Mouse (Mus musculus) liver, embryonic 12.5 days (tissue): ENCODE data around the gene Doxl2. TPM values are rescaled to one million over a fixed set of nuclear protein-coding genes. Genes with fewer than 3 reads are reported as not detected.

Experiments
- ATAC-seq: fragments of 200-750 bp; cut with Nextera tagmentation; 2 replicates; pipeline ENCODE4 v1.8.0; 2017; ENCODE audit warnings: moderate number of reproducible peaks, mild to moderate bottlenecking, moderate library complexity
- H3K27ac ChIP-seq: fragments of 300-500 bp; sonication (generic); 2 replicates; pipeline ENCODE4 v1.5.1; 2016; ENCODE audit warnings: mild to moderate bottlenecking
- H3K27me3 ChIP-seq: fragments of 300-500 bp; sonication (generic); replicated peaks from 2 replicates; pipeline ENCODE4 v1.6.1; 2016; ENCODE audit warnings: mild to moderate bottlenecking, moderate library complexity
- H3K36me3 ChIP-seq: fragments of 300-500 bp; sonication (generic); 2 replicates; pipeline ENCODE4 v1.6.1; 2016; ENCODE audit warnings: mild to moderate bottlenecking, moderate library complexity
- H3K4me1 ChIP-seq: fragments of 300-500 bp; sonication (generic); 2 replicates; pipeline ENCODE4 v1.6.1; 2016
- H3K4me2 ChIP-seq: fragments of 300-500 bp; sonication (generic); 2 replicates; pipeline ENCODE4 v1.6.1; 2016; ENCODE audit warnings: mild to moderate bottlenecking, moderate library complexity
- H3K4me3 ChIP-seq: fragments of 300-500 bp; sonication (generic); 2 replicates; pipeline ENCODE4 v1.5.1; 2016; ENCODE audit warnings: mild to moderate bottlenecking, moderate library complexity
- H3K9ac ChIP-seq: fragments of 300-500 bp; sonication (generic); 2 replicates; pipeline ENCODE4 v1.6.1; 2016; ENCODE audit warnings: mild to moderate bottlenecking, moderate library complexity
- H3K9me3 ChIP-seq: fragments of 300-500 bp; sonication (generic); replicated peaks from 2 replicates; pipeline ENCODE4 v1.6.1; 2016; ENCODE audit warnings: mild to moderate bottlenecking, moderate library complexity
- WGBS: fragments of 180-500 bp; shearing (Covaris S2); methylation state at CpG from one replicate; pipeline ENCODE4 v1.1.7; 2016; ENCODE audit not compliant: insufficient replicate concordance; 5-methylcytosine and 5-hydroxymethylcytosine counted together
- polyA plus RNA-seq: library from polyadenylated mRNA; unstranded; fragments of >200 nt; fragmentation: Nextera tagmentation; extraction: Ambion mirVana; gene quantifications from 2 replicates; pipeline ENCODE4 v1.2.1, GENCODE M21; 2016

The Doxl2 gene
- polyA plus RNA-seq, 1 experiment from 2014 or later = not detected

GRCm38 (mm10) chr6:49011191-49011590, 36.4 kb downstream of the Doxl2 start:
- no peak overlapping the region for H3K9ac ChIP-seq
- ATAC-seq = no peak
- H3K27me3 ChIP-seq = no peaks in the 10 kb centered on the region
- H3K9me3 ChIP-seq = no peaks in the 10 kb centered on the region
- no peak overlapping the region for H3K4me3 ChIP-seq
- WGBS = 47% methylated on average over 5 of the region's 5 CpGs
- no peaks in the 10 kb centered on the region for H3K36me3 ChIP-seq
- H3K27ac ChIP-seq = no peak overlapping the region
- H3K4me1 ChIP-seq = peaks cover 8% of the 10 kb centered on the region; the same call in 1 of the 2 replicates
- no peak overlapping the region for H3K4me2 ChIP-seq

GRCm38 (mm10) chr6:49013023-49013422, 38.3 kb downstream of the Doxl2 start:
- no peak for ATAC-seq
- Histone ChIP-seq H3K4me2 (no peak overlapping the region), H3K4me3 (no peak overlapping the region), H3K9me3 (no peaks in the 10 kb centered on the region), H3K27me3 (no peaks in the 10 kb centered on the region), H3K27ac (no peak overlapping the region), H3K36me3 (no peaks in the 10 kb centered on the region), H3K9ac (no peak overlapping the region), H3K4me1 (peaks cover 8% of the 10 kb centered on the region; the same call in 1 of the 2 replicates)
- 38% methylated on average over 4 of the region's 4 CpGs for WGBS

- Histone ChIP-seq H3K4me1 (peaks cover 5% of the 10 kb centered on the region; the same call in 1 of the 2 replicates), H3K9ac (no peak overlapping the region), H3K27ac (no peak overlapping the region), H3K4me3 (no peak overlapping the region), H3K36me3 (no peaks in the 10 kb centered on the region), H3K27me3 (no peaks in the 10 kb centered on the region), H3K4me2 (no peak overlapping the region), H3K9me3 (no peaks in the 10 kb centered on the region)
- ATAC-seq = no peak
- WGBS = 40% methylated on average over 3 of the region's 3 CpGs
Observed at GRCm38 (mm10) chr6:49013458-49013857, 38.7 kb downstream of the Doxl2 start.

GRCm38 (mm10) chr6:49017150-49017549, 42.4 kb downstream of the Doxl2 start:
- Histone ChIP-seq H3K9ac (no peak overlapping the region), H3K27me3 (no peaks in the 10 kb centered on the region), H3K27ac (no peak overlapping the region), H3K9me3 (no peaks in the 10 kb centered on the region), H3K4me3 (no peak overlapping the region), H3K4me2 (no peak overlapping the region), H3K4me1 (no peaks in the 10 kb centered on the region), H3K36me3 (no peaks in the 10 kb centered on the region)
- no peak for ATAC-seq
- WGBS = 22% methylated on average over 12 of the region's 12 CpGs

GRCm38 (mm10) chr6:49019341-49019740, 44.6 kb downstream of the Doxl2 start:
- WGBS = 76% methylated on average over 1 of the region's 1 CpGs
- Histone ChIP-seq H3K4me1 (no peaks in the 10 kb centered on the region), H3K27me3 (0 out of 2 replicates have a peak, but pooled peaks cover 6% of the 10 kb centered on the region), H3K27ac (no peak overlapping the region), H3K9ac (no peak overlapping the region), H3K4me3 (no peak overlapping the region), H3K9me3 (no peaks in the 10 kb centered on the region), H3K36me3 (no peaks in the 10 kb centered on the region), H3K4me2 (no peak overlapping the region)
- ATAC-seq = no peak

- Histone ChIP-seq H3K36me3 (no peaks in the 10 kb centered on the region), H3K4me1 (no peaks in the 10 kb centered on the region), H3K4me2 (no peak overlapping the region), H3K4me3 (no peak overlapping the region), H3K27me3 (0 out of 2 replicates have a peak, but pooled peaks cover 11% of the 10 kb centered on the region), H3K9me3 (no peaks in the 10 kb centered on the region), H3K9ac (no peak overlapping the region), H3K27ac (no peak overlapping the region)
- WGBS = 67% methylated on average over 14 of the region's 14 CpGs
- no peak for ATAC-seq
Observed at GRCm38 (mm10) chr6:49021141-49022012, 46.6 kb downstream of the Doxl2 start.

- no peak overlapping the region for H3K4me3 ChIP-seq
- no peaks in the 10 kb centered on the region for H3K9me3 ChIP-seq
- H3K4me2 ChIP-seq = no peak overlapping the region
- no peak for ATAC-seq
- 0 out of 2 replicates have a peak, but pooled peaks cover 11% of the 10 kb centered on the region for H3K27me3 ChIP-seq
- H3K27ac ChIP-seq = no peak overlapping the region
- H3K9ac ChIP-seq = no peak overlapping the region
- H3K4me1 ChIP-seq = no peaks in the 10 kb centered on the region
- no peaks in the 10 kb centered on the region for H3K36me3 ChIP-seq
- 67% methylated on average over 2 of the region's 2 CpGs for WGBS
Observed at GRCm38 (mm10) chr6:49022384-49022783, 47.6 kb downstream of the Doxl2 start.

GRCm38 (mm10) chr6:49023315-49023714, 48.6 kb downstream of the Doxl2 start:
- no peaks in the 10 kb centered on the region for H3K36me3 ChIP-seq
- no peak overlapping the region for H3K9ac ChIP-seq
- no peaks in the 10 kb centered on the region for H3K4me1 ChIP-seq
- H3K4me3 ChIP-seq = no peak overlapping the region
- no peak overlapping the region for H3K27ac ChIP-seq
- 63% methylated on average over 10 of the region's 10 CpGs for WGBS
- H3K9me3 ChIP-seq = no peaks in the 10 kb centered on the region
- no peak overlapping the region for H3K4me2 ChIP-seq
- H3K27me3 ChIP-seq = 0 out of 2 replicates have a peak, but pooled peaks cover 11% of the 10 kb centered on the region
- ATAC-seq = no peak

- H3K27me3 ChIP-seq = 0 out of 2 replicates have a peak, but pooled peaks cover 11% of the 10 kb centered on the region
- no peak overlapping the region for H3K4me3 ChIP-seq
- H3K4me1 ChIP-seq = no peaks in the 10 kb centered on the region
- H3K27ac ChIP-seq = no peak overlapping the region
- H3K9me3 ChIP-seq = no peaks in the 10 kb centered on the region
- WGBS = 66% methylated on average over 7 of the region's 7 CpGs
- ATAC-seq = no peak
- no peak overlapping the region for H3K9ac ChIP-seq
- H3K4me2 ChIP-seq = no peak overlapping the region
- no peaks in the 10 kb centered on the region for H3K36me3 ChIP-seq
Observed at GRCm38 (mm10) chr6:49025290-49025689, 50.5 kb downstream of the Doxl2 start.

GRCm38 (mm10) chr6:49026496-49026895, 51.7 kb downstream of the Doxl2 start:
- Histone ChIP-seq H3K4me2 (no peak overlapping the region), H3K27ac (no peak overlapping the region), H3K4me3 (no peak overlapping the region), H3K27me3 (0 out of 2 replicates have a peak, but pooled peaks cover 11% of the 10 kb centered on the region), H3K36me3 (no peaks in the 10 kb centered on the region), H3K9me3 (no peaks in the 10 kb centered on the region), H3K9ac (no peak overlapping the region), H3K4me1 (no peaks in the 10 kb centered on the region)
- WGBS = 34% methylated on average over 5 of the region's 5 CpGs
- no peak for ATAC-seq

GRCm38 (mm10) chr6:49028019-49028418, 53.3 kb downstream of the Doxl2 start:
- no peak overlapping the region for H3K4me2 ChIP-seq
- no peak overlapping the region for H3K9ac ChIP-seq
- H3K9me3 ChIP-seq = no peaks in the 10 kb centered on the region
- H3K4me1 ChIP-seq = no peaks in the 10 kb centered on the region
- no peak for ATAC-seq
- no peak overlapping the region for H3K27ac ChIP-seq
- no peaks in the 10 kb centered on the region for H3K36me3 ChIP-seq
- H3K27me3 ChIP-seq = 0 out of 2 replicates have a peak, but pooled peaks cover 11% of the 10 kb centered on the region
- no peak overlapping the region for H3K4me3 ChIP-seq
- 58% methylated on average over 6 of the region's 6 CpGs for WGBS
